Mouse (Mus musculus) hindbrain, embryonic 10.5 days (tissue): Measurements from ENCODE around the gene Myh3. TPM values are rescaled to one million over a fixed set of nuclear protein-coding genes. Genes with fewer than 3 reads are reported as not detected.

Source experiments
- DNase-seq: peaks from one replicate; pipeline ENCODE4 v3.0.0-alpha.2; 2017; ENCODE audit warnings: low spot score
- H3K27ac ChIP-seq: fragments of 300-500 bp; sonication (generic); 2 replicates; pipeline ENCODE4 v1.5.1; 2016; ENCODE audit warnings: mild to moderate bottlenecking, moderate library complexity
- H3K27me3 ChIP-seq: fragments of 300-500 bp; sonication (generic); 2 replicates; pipeline ENCODE4 v1.6.1; 2016; ENCODE audit warnings: mild to moderate bottlenecking; ENCODE audit not compliant: poor library complexity, insufficient read depth, severe bottlenecking
- H3K36me3 ChIP-seq: fragments of 300-500 bp; sonication (generic); 2 replicates; pipeline ENCODE4 v1.6.1; 2016; ENCODE audit warnings: mild to moderate bottlenecking, moderate library complexity
- H3K4me1 ChIP-seq: fragments of 300-500 bp; sonication (generic); replicated peaks from 2 replicates; pipeline ENCODE4 v1.6.1; 2016; ENCODE audit warnings: mild to moderate bottlenecking
- H3K4me3 ChIP-seq: fragments of 300-500 bp; sonication (generic); 2 replicates; pipeline ENCODE4 v1.5.1; 2016; ENCODE audit warnings: mild to moderate bottlenecking, moderate library complexity
- H3K9me3 ChIP-seq: fragments of 300-500 bp; sonication (generic); 2 replicates; pipeline ENCODE4 v1.6.1; 2016; ENCODE audit warnings: mild to moderate bottlenecking, moderate library complexity
- WGBS: fragments of 180-500 bp; shearing (Covaris S2); methylation state at CpG from one replicate; pipeline ENCODE4 v1.1.7; 2016; 5-methylcytosine and 5-hydroxymethylcytosine counted together
- polyA plus RNA-seq: library from polyadenylated mRNA; unstranded; fragments of >200 nt; fragmentation: Nextera tagmentation; extraction: Ambion mirVana; gene quantifications from 2 replicates; pipeline ENCODE4 v1.2.1, GENCODE M21; 2016

Myh3 gene
- polyA plus RNA-seq, 1 experiment from 2014 or later = 0.69 TPM

GRCm38 (mm10) chr11:67051676-67052320, 26.3 kb upstream of the Myh3 start:
- Histone ChIP-seq H3K9me3 (no peaks in the 10 kb centered on the region), H3K36me3 (peaks cover 34% of the 10 kb centered on the region), H3K4me1 (peaks cover 20% of the 10 kb centered on the region), H3K27ac (peak overlapping the region; percentile 91), H3K4me3 (peak overlapping the region; percentile 87), H3K27me3 (no peaks in the 10 kb centered on the region)
- DNase-seq = no peak
- WGBS = 11% methylated on average over 16 of the region's 16 CpGs

- Histone ChIP-seq H3K27me3 (no peaks in the 10 kb centered on the region), H3K4me3 (peak within 1 kb of the TSS; percentile 87), H3K9me3 (no peaks in the 10 kb centered on the region), H3K36me3 (peaks cover 40% of the 10 kb centered on the region), H3K27ac (peak within 1 kb of the TSS; percentile 91), H3K4me1 (peaks cover 20% of the 10 kb centered on the region)
- DNase-seq = peak; percentile 87
- WGBS = under 1% methylated on average over 50 of the region's 50 CpGs
Observed at GRCm38 (mm10) chr11:67052321-67052952, 25.7 kb upstream of the Myh3 start, which contains the start of the genes Adprm and Sco1. Adprm (minus strand) TSS chr11:67052594. Sco1 (plus strand) TSS chr11:67052670.

GRCm38 (mm10) chr11:67054754-67055365, 23.2 kb upstream of the Myh3 start:
- Histone ChIP-seq H3K36me3 (peaks cover 52% of the 10 kb centered on the region), H3K27me3 (no peaks in the 10 kb centered on the region), H3K9me3 (no peaks in the 10 kb centered on the region), H3K4me3 (no peak overlapping the region), H3K4me1 (peaks cover 20% of the 10 kb centered on the region), H3K27ac (no peak overlapping the region)
- DNase-seq = no peak
- WGBS = 90% methylated on average over 8 of the region's 8 CpGs

GRCm38 (mm10) chr11:67061311-67061710, 16.8 kb upstream of the Myh3 start:
- Histone ChIP-seq H3K27ac (no peak overlapping the region), H3K27me3 (no peaks in the 10 kb centered on the region), H3K4me1 (no peaks in the 10 kb centered on the region), H3K9me3 (no peaks in the 10 kb centered on the region), H3K36me3 (peaks cover 100% of the 10 kb centered on the region), H3K4me3 (no peak overlapping the region)
- WGBS = 94% methylated on average over 2 of the region's 2 CpGs
- DNase-seq = no peak

- no peaks in the 10 kb centered on the region for H3K27me3 ChIP-seq
- no peak overlapping the region for H3K27ac ChIP-seq
- peaks cover 99% of the 10 kb centered on the region for H3K36me3 ChIP-seq
- H3K9me3 ChIP-seq = no peaks in the 10 kb centered on the region
- WGBS = 94% methylated on average over 3 of the region's 3 CpGs
- DNase-seq = no peak
- H3K4me1 ChIP-seq = no peaks in the 10 kb centered on the region
- H3K4me3 ChIP-seq = no peak overlapping the region
Observed at GRCm38 (mm10) chr11:67062726-67063125, 15.4 kb upstream of the Myh3 start.

GRCm38 (mm10) chr11:67067741-67068140, 10.4 kb upstream of the Myh3 start:
- Histone ChIP-seq H3K9me3 (no peaks in the 10 kb centered on the region), H3K27ac (no peak overlapping the region), H3K27me3 (no peaks in the 10 kb centered on the region), H3K4me1 (no peaks in the 10 kb centered on the region), H3K36me3 (peaks cover 50% of the 10 kb centered on the region), H3K4me3 (no peak overlapping the region)
- 88% methylated on average over 3 of the region's 3 CpGs for WGBS
- no peak for DNase-seq

GRCm38 (mm10) chr11:67072615-67073130, 5.4 kb upstream of the Myh3 start:
- peaks cover 2% of the 10 kb centered on the region for H3K36me3 ChIP-seq
- no peak for DNase-seq
- H3K27me3 ChIP-seq = no peaks in the 10 kb centered on the region
- H3K4me1 ChIP-seq = peaks cover 5% of the 10 kb centered on the region
- no peak overlapping the region for H3K4me3 ChIP-seq
- no peaks in the 10 kb centered on the region for H3K9me3 ChIP-seq
- H3K27ac ChIP-seq = no peak overlapping the region
- WGBS = 82% methylated on average over 15 of the region's 15 CpGs

GRCm38 (mm10) chr11:67075036-67075435, 3.1 kb upstream of the Myh3 start:
- Histone ChIP-seq H3K27ac (peak overlapping the region; percentile 76), H3K4me3 (no peak overlapping the region), H3K4me1 (peaks cover 18% of the 10 kb centered on the region), H3K36me3 (no peaks in the 10 kb centered on the region), H3K9me3 (no peaks in the 10 kb centered on the region), H3K27me3 (no peaks in the 10 kb centered on the region)
- DNase-seq = no peak
- WGBS = 54% methylated on average over 3 of the region's 3 CpGs

- Histone ChIP-seq H3K4me1 (peaks cover 35% of the 10 kb centered on the region), H3K27me3 (no peaks in the 10 kb centered on the region), H3K9me3 (no peaks in the 10 kb centered on the region), H3K27ac (no peak overlapping the region), H3K36me3 (no peaks in the 10 kb centered on the region), H3K4me3 (no peak overlapping the region)
- DNase-seq = no peak
- WGBS = 89% methylated on average over 5 of the region's 5 CpGs
Observed at GRCm38 (mm10) chr11:67076781-67077180, 1.3 kb upstream of the Myh3 start.

GRCm38 (mm10) chr11:67077435-67077834, 665 bp upstream of the Myh3 start:
- H3K36me3 ChIP-seq = no peaks in the 10 kb centered on the region
- no peaks in the 10 kb centered on the region for H3K27me3 ChIP-seq
- 64% methylated on average over 3 of the region's 3 CpGs for WGBS
- no peak overlapping the region for H3K27ac ChIP-seq
- H3K4me1 ChIP-seq = peaks cover 41% of the 10 kb centered on the region
- no peaks in the 10 kb centered on the region for H3K9me3 ChIP-seq
- DNase-seq = no peak
- H3K4me3 ChIP-seq = no peak overlapping the region

GRCm38 (mm10) chr11:67078888-67079287, 788 bp downstream of the Myh3 start:
- H3K27ac ChIP-seq = no peak overlapping the region
- 85% methylated on average over 6 of the region's 6 CpGs for WGBS
- H3K36me3 ChIP-seq = no peaks in the 10 kb centered on the region
- H3K27me3 ChIP-seq = peaks cover 13% of the 10 kb centered on the region
- H3K4me1 ChIP-seq = peaks cover 41% of the 10 kb centered on the region
- no peaks in the 10 kb centered on the region for H3K9me3 ChIP-seq
- no peak overlapping the region for H3K4me3 ChIP-seq
- DNase-seq = no peak

GRCm38 (mm10) chr11:67079740-67080139, 1.6 kb downstream of the Myh3 start:
- WGBS = 55% methylated on average over 11 of the region's 11 CpGs
- Histone ChIP-seq H3K4me1 (peaks cover 41% of the 10 kb centered on the region), H3K9me3 (no peaks in the 10 kb centered on the region), H3K27me3 (peaks cover 21% of the 10 kb centered on the region), H3K4me3 (no peak overlapping the region), H3K27ac (peak overlapping the region; percentile 77), H3K36me3 (no peaks in the 10 kb centered on the region)
- DNase-seq = peak; percentile 42

- peak; percentile 73 for DNase-seq
- Histone ChIP-seq H3K27ac (peak overlapping the region; percentile 77), H3K9me3 (no peaks in the 10 kb centered on the region), H3K27me3 (peaks cover 26% of the 10 kb centered on the region), H3K4me3 (no peak overlapping the region), H3K36me3 (no peaks in the 10 kb centered on the region), H3K4me1 (peaks cover 37% of the 10 kb centered on the region)
- 7% methylated on average over 3 of the region's 3 CpGs for WGBS
Observed at GRCm38 (mm10) chr11:67080168-67080567, 2.1 kb downstream of the Myh3 start.
